Mouse (Mus musculus) bone marrow, adult 2 months (tissue): Measurements from ENCODE around the gene Adamts20. TPM values are rescaled to one million over a fixed set of nuclear protein-coding genes. Genes with fewer than 3 reads are reported as not detected.

Experiments used
- H3K27ac ChIP-seq: fragments of 200-500 bp; 2 replicates; pipeline ENCODE4 v1.5.1; 2012; ENCODE audit warnings: low read depth, mild to moderate bottlenecking, control low read depth, inconsistent platforms, low read length; ENCODE audit not compliant: control insufficient read depth, poor library complexity, insufficient read depth
- H3K4me1 ChIP-seq: fragments of 200-500 bp; 2 replicates; pipeline ENCODE4 v1.6.1; 2011; ENCODE audit warnings: low read length; ENCODE audit not compliant: control insufficient read depth, insufficient read depth
- H3K4me3 ChIP-seq: fragments of 200-500 bp; replicated peaks from 2 replicates; pipeline ENCODE3; 2011; ENCODE audit warnings: mild to moderate bottlenecking, low read depth, low read length, control low read depth; ENCODE audit not compliant: control insufficient read depth
- CTCF ChIP-seq: fragments of 200-500 bp; IDR thresholded peaks from 2 replicates; pipeline ENCODE4 v1.5.1; 2011; ENCODE audit warnings: low read length, control low read depth; ENCODE audit not compliant: control insufficient read depth, insufficient read depth
- POLR2A ChIP-seq: fragments of 200-500 bp; IDR thresholded peaks from 2 replicates; pipeline ENCODE4 v1.6.1; 2011; ENCODE audit warnings: low read depth, mild to moderate bottlenecking, control low read depth, low read length, borderline replicate concordance; ENCODE audit not compliant: control insufficient read depth
- WGBS: fragments of 180-500 bp; shearing (Covaris S2); methylation state at CpG from one replicate; pipeline ENCODE4 v1.1.7; 2018; 5-methylcytosine and 5-hydroxymethylcytosine counted together
- polyA plus RNA-seq: library from polyadenylated mRNA; stranded (reverse); fragments of >200 nt; gene quantifications from 2 replicates; pipeline ENCODE4 v1.2.4, GENCODE M21; 2011; ENCODE audit warnings: low replicate concordance; ENCODE audit not compliant: missing spikeins, insufficient read depth, insufficient read length

Adamts20 gene
- polyA plus RNA-seq, 1 experiment = not detected

DNA sequence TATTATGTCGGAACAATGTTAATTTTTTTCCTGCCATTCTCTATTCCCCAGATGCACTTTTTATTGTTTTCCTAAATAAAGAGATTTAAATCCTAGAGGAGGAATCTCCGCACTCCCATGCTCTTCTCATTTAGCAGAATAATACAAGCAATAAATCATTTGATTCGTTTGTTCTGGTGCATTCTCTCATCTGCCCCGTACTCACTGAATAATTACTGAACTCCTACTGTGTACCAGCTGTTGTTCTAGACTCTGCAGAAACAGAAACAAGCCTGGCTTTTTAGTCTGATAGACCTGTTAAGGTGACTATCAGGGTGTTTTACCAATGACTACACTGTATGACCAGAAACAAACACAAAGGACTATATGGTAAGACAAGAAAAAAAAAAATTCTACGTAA is 29.7 kb downstream of the Adamts20 start:
- no peak for TF ChIP-seq POLR2A
- no peak for TF ChIP-seq CTCF
- Histone ChIP-seq H3K4me3 (no peak overlapping the region), H3K27ac (no peak overlapping the region), H3K4me1 (no peaks in the 10 kb centered on the region)
- 83% methylated on average over 5 of the region's 5 CpGs for WGBS

DNA sequence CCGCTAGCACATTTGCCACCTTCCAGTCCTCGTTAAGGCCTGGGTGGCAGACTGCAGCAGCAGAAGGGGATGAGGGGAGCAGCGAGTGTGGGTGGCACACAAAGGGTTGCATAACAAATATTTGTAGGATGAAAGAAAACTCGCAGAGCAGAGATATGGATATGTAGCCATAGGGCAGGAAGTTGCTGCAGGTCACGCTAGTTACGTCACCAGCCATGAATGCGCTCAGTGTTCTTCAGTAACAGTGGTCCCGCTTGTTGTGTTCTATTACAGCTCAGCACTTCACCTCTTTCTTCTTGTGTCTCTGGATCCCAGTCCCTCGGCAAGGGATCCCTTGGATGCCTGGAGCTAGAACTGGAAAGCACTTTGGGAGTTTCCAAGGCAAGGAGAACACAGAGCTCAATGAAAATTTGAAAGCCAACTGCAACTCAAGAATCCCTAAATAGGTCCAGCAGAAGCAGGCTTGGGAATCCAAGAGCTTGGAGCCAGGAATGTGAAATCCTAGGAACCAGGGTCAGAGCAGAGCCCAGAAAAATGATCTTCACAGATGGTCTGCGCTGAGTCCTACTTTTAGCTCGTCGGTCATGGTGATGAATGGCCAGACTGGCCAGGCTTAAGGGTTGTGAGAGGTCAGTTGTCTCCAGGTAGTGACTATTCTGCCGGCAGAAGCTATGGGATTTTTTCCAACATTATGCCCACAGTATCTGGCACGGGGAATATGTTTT is 34.4 kb downstream of the Adamts20 start:
- no peak for TF ChIP-seq CTCF
- no peak for TF ChIP-seq POLR2A
- no peak overlapping the region for H3K4me3 ChIP-seq
- H3K4me1 ChIP-seq = no peaks in the 10 kb centered on the region
- H3K27ac ChIP-seq = no peak overlapping the region
- 60% methylated on average over 14 of the region's 14 CpGs for WGBS

DNA sequence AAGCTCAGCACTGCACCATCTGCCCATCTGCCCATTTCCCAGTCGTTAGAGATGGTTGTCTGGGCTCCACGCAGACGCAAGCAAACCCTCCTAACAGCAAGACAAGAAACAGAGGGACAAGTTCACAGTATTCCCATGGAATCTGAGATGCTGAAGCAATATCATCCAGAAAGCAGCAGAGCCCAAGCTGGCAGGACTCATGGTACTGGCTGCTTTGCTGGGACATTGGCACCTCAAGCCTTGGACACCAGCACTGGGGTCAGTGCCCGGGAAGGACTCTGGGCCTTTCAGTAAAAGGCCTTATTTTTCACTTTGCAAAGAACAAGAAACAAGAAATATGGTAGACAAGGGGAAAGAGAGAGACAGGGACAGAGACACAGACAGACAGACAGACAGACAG is 36.5 kb downstream of the Adamts20 start:
- WGBS = 86% methylated on average over 4 of the region's 4 CpGs
- TF ChIP-seq POLR2A (no peak), CTCF (no peak)
- Histone ChIP-seq H3K4me3 (no peak overlapping the region), H3K27ac (no peak overlapping the region), H3K4me1 (no peaks in the 10 kb centered on the region)

DNA sequence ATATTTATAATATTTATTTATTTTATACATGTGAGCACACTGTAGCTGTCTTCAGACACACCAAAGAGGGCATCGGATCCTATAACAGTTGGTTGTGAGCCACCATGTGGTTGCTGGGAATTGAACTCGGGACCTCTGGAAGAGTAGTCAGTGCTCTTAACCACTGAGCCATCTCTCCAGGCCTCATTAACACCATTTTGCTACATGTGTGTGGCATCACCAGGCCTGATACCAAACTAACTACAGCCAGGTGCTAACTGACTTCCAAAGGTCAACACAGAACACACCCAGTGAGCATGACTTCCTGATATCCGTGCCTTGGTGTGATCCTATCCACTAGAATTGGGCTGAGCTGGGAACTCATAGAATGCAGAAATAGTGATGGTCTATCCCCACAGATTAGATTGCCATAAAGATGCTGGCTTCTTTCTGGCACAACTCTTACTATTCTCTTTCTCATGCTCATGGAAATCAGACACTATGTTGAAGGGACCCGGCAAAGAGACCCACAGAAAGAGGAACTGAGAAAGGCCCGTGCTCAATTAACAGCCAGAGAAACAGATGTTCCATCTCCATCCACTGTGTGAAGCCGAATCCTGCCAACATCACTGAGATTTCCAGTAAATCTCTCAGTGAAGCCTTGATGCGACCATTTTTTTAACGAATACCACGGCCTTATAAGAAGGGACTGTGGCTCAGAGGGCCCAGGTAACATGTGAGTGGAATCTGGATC is 37.6 kb downstream of the Adamts20 start:
- TF ChIP-seq CTCF (no peak), POLR2A (no peak)
- WGBS = 50% methylated on average over 9 of the region's 9 CpGs
- Histone ChIP-seq H3K4me3 (no peak overlapping the region), H3K27ac (no peak overlapping the region), H3K4me1 (no peaks in the 10 kb centered on the region)

DNA sequence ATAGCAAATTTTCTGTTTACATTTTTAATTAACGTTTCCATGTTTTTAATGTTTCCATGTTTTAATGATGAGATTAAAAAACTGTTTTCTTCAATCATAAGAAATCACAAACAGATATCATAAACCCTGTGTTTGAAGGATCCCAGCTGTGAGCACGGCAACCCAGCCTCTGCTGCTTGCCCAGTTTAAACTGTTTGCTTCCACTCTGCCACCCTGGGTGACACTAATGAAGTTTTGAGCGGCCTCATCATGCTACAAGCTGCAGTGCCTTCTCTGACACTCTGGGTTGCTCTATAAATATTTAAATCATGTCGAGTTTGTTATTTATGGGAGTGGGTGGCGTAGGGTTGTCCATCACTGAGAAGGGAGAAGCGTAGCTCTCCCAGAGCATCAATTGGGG is 44.7 kb downstream of the Adamts20 start:
- Histone ChIP-seq H3K4me1 (no peaks in the 10 kb centered on the region), H3K4me3 (no peak overlapping the region), H3K27ac (no peak overlapping the region)
- TF ChIP-seq CTCF (no peak), POLR2A (no peak)
- 71% methylated on average over 6 of the region's 6 CpGs for WGBS

DNA sequence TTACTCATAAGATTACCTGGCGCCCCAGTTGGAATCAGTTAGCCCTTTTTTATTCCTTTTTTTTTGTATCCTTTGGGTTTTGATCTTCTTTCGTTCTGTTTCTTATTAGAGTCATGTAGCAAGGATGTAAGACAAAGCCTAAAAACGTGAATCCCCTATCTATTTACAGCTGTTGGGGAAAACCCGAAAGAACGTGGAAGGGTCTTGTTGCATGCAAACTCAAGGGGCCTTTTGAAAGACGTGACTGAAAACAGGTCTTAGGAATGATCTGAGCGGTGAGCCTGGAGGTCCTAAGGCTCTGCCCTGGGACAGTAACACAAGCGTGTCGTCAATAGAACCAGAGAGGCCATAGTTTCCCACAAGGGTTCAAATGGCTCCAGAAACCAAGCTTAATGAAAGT is 46.1 kb downstream of the Adamts20 start:
- no peaks in the 10 kb centered on the region for H3K4me1 ChIP-seq
- TF ChIP-seq POLR2A (no peak), CTCF (no peak)
- 84% methylated on average over 9 of the region's 9 CpGs for WGBS

DNA sequence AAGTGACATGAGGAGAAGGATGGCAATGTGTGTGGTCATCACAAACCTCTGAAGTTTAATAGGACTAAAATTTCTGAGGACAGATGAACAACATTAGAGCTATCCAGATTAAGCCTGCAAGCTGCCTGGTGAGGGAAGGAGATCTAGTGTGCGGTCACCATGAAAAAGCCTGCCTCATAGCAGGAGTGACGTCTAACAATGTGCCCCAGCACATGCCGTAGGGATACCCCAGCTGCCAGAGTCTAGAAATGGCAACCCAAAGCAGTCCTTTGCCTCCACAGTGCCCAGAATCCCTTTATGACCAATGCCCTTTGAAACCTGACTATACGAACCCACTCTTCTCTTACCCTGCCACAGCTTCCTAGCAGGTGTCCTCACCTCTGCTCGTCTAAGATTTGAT is 46.8 kb downstream of the Adamts20 start:
- 86% methylated on average over 5 of the region's 5 CpGs for WGBS
- no peak for TF ChIP-seq POLR2A
- TF ChIP-seq CTCF = no peak
- no peak overlapping the region for H3K27ac ChIP-seq
- no peak overlapping the region for H3K4me3 ChIP-seq
- no peaks in the 10 kb centered on the region for H3K4me1 ChIP-seq

More for the DNA sequence above, 46.1 kb downstream of the Adamts20 start:
- Histone ChIP-seq H3K27ac (no peak overlapping the region), H3K4me3 (no peak overlapping the region)

DNA sequence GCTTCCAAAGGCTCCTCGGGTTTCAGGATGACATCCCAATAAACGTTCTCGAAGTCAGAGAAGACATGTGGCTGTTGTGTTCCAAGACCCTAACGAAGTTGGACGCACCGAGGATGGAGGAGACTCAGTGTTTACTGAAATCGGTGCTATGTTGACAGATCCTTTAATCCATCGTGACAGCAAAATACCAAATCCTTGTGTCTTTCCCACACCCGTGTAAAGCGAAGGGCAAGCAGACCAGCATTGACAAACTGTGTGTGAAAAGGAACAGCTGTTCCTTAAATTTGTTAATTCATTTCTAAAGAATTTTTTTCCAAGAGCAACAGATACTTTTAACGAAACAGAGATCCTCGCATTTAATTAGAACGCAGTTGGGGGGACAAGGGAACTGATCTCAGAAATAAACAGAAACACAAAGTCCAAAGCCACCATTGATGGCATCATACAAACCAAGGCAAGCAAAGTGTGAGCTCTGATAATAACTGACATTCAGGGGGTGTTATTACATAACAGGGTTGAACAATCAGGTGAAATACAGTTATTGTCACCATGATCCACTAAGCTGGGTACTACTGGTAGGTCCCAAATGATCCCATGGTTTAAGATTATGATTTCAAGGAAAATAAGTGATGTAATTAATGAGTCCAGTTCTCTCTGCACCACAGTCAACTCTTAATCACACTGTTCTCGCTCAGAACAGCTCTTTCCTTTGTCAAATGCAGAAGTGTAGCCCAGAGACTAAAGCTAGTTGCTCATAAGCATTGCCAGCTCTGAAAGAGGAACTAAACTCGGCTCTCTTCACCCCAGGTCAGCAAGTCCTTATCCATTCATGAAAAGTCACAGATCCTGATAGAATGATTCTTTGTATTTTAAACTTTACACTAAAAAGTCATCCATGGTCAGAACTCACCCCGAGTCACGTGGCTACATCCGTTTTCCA is 47.7 kb downstream of the Adamts20 start:
- H3K4me3 ChIP-seq = no peak overlapping the region
- H3K4me1 ChIP-seq = no peaks in the 10 kb centered on the region
- WGBS = 73% methylated on average over 18 of the region's 18 CpGs
- TF ChIP-seq CTCF = no peak
- no peak for TF ChIP-seq POLR2A
- H3K27ac ChIP-seq = no peak overlapping the region
